Mouse (Mus musculus): ENCODE data around the gene Hist1h3f. TPM values are rescaled to one million over a fixed set of nuclear protein-coding genes. Genes with fewer than 3 reads are reported as not detected.

The Hist1h3f gene
- 10 to 100 TPM; 23.4 to 24.4 TPM for total RNA-seq (2021)
- long read RNA-seq, experiment 1 = 0 reads
- long read RNA-seq, experiment 2 = 0 reads

- DNase-seq = peak; percentile 66 to 70
Observed at GRCm38 (mm10) chr13:23543965-23544786, at the start of gene Hist1h3f. Gene Hist1h3f, plus strand, starts transcription at chr13:23544052.

DNA sequence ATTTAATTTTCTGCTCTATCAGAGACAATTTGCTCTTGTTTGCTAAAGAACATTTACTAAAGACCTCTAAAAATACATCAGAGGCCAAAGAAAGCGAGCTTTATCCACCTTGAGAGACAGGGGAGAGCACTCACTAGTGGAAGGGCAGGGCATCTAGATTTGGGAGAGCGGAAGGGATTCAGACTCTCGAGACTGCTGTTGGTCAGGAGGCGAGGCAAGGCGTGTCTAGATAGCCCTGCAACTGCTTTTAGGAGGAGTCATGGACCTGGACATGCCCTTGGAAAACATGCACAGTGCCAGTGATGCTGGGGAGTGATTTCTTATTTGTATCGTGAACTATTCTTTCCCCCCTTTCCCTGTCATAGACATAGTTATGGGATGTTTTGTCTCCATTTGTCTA, 48.3 kb upstream of the Hist1h3f start:
- no peak for DNase-seq

DNA sequence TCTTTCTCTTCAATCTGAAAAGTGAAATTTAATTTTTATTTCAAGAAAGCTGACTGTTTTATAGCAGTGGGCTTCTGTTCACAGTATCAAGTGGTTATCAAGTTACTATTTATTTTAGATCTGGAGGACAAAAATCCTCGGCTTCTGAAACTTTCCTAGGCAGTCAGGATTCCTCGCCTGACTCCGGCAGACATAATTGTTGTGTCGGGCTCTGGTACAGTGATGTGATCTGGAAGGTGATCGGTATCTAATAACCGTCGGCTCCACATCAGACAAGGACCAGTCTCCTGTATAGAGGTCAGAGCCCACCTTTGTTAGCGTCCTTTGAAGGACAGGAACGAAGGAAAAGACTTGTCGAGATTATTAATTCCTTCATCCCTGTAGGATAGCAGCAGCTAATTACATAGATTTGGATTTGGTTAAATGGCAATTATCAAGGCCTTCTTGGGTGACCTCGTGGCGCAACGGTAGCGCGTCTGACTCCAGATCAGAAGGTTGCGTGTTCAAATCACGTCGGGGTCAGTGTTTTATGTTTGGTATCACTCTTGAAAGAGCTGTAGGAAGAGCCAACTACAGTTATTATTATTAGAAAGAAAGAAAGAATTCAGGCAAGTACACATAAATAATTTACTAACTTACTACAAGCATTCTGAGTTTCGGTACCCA, 46.1 kb upstream of the Hist1h3f start:
- peak; percentile 28 to 32 for DNase-seq

DNA sequence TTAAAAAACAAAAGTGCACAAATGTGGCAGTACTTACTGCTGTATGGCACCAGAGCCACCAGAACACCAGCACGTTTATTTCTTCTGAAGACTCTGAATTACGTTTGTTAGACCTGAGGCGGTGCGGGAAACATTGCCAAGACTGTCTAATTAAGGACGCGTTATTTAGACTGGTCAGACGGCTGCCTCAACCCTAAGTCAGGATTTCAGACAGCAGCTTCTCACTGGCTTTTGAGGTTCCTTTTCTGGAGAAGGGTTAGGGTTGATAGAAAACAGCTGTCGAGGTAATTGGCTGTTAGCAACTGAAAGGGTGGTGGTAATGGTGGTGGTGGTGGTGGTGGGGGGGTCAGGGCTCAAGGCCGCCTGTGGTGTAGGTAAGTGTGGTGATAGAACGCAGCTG, 45.2 kb upstream of the Hist1h3f start:
- DNase-seq = no peak

- DNase-seq = no peak
Observed at GRCm38 (mm10) chr13:23499943-23500342, 43.9 kb upstream of the Hist1h3f start.

- peak; percentile 45 to 63 for DNase-seq
Observed at GRCm38 (mm10) chr13:23500424-23501200, 43.2 kb upstream of the Hist1h3f start.

- no peak for DNase-seq
Observed at GRCm38 (mm10) chr13:23501511-23501910, 42.3 kb upstream of the Hist1h3f start.

- no peak for DNase-seq
Observed at GRCm38 (mm10) chr13:23502031-23502567, 41.8 kb upstream of the Hist1h3f start.

GRCm38 (mm10) chr13:23502916-23503315, 40.9 kb upstream of the Hist1h3f start:
- no peak for DNase-seq

GRCm38 (mm10) chr13:23503797-23504196, 40.1 kb upstream of the Hist1h3f start:
- peak; percentile 33 to 54 for DNase-seq

DNA sequence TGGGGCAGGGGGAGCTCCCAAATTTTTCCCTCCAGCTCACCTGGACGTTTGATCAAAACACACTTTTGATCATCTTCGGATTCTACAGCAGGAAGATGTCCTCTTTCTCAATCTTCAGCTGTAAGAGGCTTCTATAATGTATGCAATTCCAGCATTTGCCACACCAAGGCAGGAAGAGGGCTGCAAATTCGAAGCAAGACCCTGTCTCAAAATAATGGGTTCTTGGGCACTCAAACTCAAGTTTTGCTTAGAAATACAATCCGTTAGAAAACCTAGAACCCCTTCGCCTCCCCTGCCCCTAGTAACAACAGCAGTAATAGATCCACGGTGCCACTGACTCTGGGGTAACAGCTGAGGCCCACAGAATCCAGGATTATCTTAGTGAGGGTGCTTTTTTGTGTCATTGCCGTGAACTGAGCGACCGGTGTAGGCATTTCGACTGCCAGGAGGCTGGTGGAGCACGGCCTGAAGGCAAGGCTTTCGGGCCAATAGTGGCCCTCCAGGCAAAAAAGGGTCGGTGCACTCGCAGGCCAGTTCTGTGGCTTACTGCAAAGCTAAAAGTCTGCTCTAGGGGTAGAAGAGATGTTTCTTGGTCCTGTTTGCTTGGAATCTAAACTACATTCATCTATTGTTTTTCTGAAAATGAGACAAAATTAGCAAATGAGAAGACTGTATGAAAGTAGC, 38.0 kb upstream of the Hist1h3f start:
- DNase-seq = no peak

GRCm38 (mm10) chr13:23506351-23506750, 37.5 kb upstream of the Hist1h3f start:
- DNase-seq = peak; percentile 48 to 67

GRCm38 (mm10) chr13:23506819-23507515, 36.9 kb upstream of the Hist1h3f start:
- DNase-seq = peak in 1 of 2 experiments; percentile 30

- DNase-seq = no peak
Observed at GRCm38 (mm10) chr13:23510127-23510526, 33.7 kb upstream of the Hist1h3f start.

GRCm38 (mm10) chr13:23513517-23513916, 30.3 kb upstream of the Hist1h3f start:
- DNase-seq = no peak

- DNase-seq = no peak
Observed at GRCm38 (mm10) chr13:23515281-23515680, 28.6 kb upstream of the Hist1h3f start.

GRCm38 (mm10) chr13:23515826-23516620, 27.8 kb upstream of the Hist1h3f start:
- DNase-seq = no peak

- DNase-seq = peak; percentile 72 to 75
Observed at GRCm38 (mm10) chr13:23516822-23517602, 26.8 kb upstream of the Hist1h3f start.

GRCm38 (mm10) chr13:23517603-23518294, 26.1 kb upstream of the Hist1h3f start:
- peak; percentile 85 to 92 for DNase-seq

All from adrenal gland, postnatal 36 days (tissue).